30 mouse cellular contexts compared by ENCODE assay signal in the genomic region with DNA sequence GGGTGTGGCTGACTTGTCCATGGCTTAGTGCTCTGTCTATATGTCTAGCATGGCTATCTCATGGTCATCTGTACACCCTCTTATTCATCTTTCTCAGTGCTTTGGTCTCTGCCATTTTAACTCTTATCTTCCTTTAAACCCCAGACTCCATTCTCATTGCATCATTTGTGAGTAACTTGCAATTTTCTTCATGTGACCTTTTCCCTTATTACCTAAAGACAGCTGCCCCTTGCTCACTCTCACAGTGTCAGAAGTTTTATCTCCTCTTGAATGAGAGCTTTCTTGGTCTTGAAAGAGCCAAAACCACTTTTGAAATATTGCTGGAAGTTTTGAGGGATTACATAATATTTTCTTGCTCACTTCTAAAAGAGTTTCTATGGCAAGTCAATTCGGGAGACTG.
"Had no signal": no experiment of that assay in that cellular context is flagged by ENCODE, and none has a peak within 500 bp of the region (broad histone marks: within the 10 kb centered on the region; RNA-seq: fewer than 3 reads in every experiment).

No protein-coding gene starts in this region.

- H3K27ac ChIP-seq: heart, embryonic 13.5 days; heart, embryonic 15.5 days; hindbrain, embryonic 10.5 days; hindbrain, embryonic 12.5 days; hindbrain, embryonic 13.5 days; hindbrain, embryonic 14.5 days; hindbrain, embryonic 15.5 days; hindbrain, postnatal 0 days; intestine, embryonic 15.5 days; kidney, embryonic 15.5 days; kidney, postnatal 0 days; layer of hippocampus, adult 2 months; left cerebral cortex, adult 2 months had no signal

- H3K4me3 ChIP-seq: heart, embryonic 12.5 days; heart, embryonic 13.5 days; heart, embryonic 15.5 days; hindbrain, embryonic 10.5 days; hindbrain, embryonic 12.5 days; hindbrain, embryonic 13.5 days; hindbrain, embryonic 15.5 days; intestine, embryonic 15.5 days; kidney, embryonic 15.5 days; layer of hippocampus, adult 2 months; left cerebral cortex, adult 2 months had no signal

- H3K4me1 ChIP-seq: heart, embryonic 12.5 days; heart, embryonic 15.5 days; hindbrain, embryonic 10.5 days; hindbrain, embryonic 12.5 days; hindbrain, embryonic 13.5 days; hindbrain, embryonic 15.5 days; intestine, embryonic 15.5 days; kidney, embryonic 15.5 days had no signal

- H3K4me2 ChIP-seq: heart, embryonic 12.5 days; heart, embryonic 13.5 days; heart, embryonic 15.5 days; hindbrain, embryonic 12.5 days; hindbrain, embryonic 13.5 days; hindbrain, embryonic 14.5 days; hindbrain, embryonic 15.5 days; intestine, embryonic 15.5 days; kidney, embryonic 15.5 days had no signal

- H3K9me3 ChIP-seq: heart, embryonic 12.5 days; heart, embryonic 13.5 days; heart, embryonic 15.5 days; hindbrain, embryonic 10.5 days; hindbrain, embryonic 12.5 days; hindbrain, embryonic 13.5 days; hindbrain, embryonic 15.5 days; intestine, embryonic 15.5 days; kidney, embryonic 15.5 days had no signal

- DNase-seq: heart, postnatal 10 days; heart, postnatal 14 days; heart, postnatal 36 days; heart, postnatal 4 days; kidney, adult 11 months; kidney, adult 18-20 months; kidney, adult 2 months; kidney, adult 8-10 months; kidney, adult 9 months; kidney, postnatal 10 days; kidney, postnatal 14 days; kidney, postnatal 25 days; kidney, postnatal 36 days; kidney, postnatal 4 days; layer of hippocampus, adult 9-11 months; layer of hippocampus, postnatal 36 days had no signal

- H3K36me3 ChIP-seq: heart, embryonic 12.5 days; heart, embryonic 13.5 days; heart, embryonic 15.5 days; hindbrain, embryonic 10.5 days; hindbrain, embryonic 12.5 days; hindbrain, embryonic 13.5 days; hindbrain, embryonic 15.5 days; intestine, embryonic 15.5 days; kidney, embryonic 15.5 days had no signal

- H3K27me3 ChIP-seq: heart, embryonic 12.5 days; heart, embryonic 13.5 days; heart, embryonic 15.5 days; hindbrain, embryonic 12.5 days; hindbrain, embryonic 13.5 days; hindbrain, embryonic 15.5 days; intestine, embryonic 15.5 days; kidney, embryonic 15.5 days had no signal
